Mouse (Mus musculus) CH12.LX (cell line): ENCODE results near the gene Tigd3.

Experiments used
- BHLHE40 ChIP-seq: IDR thresholded peaks from 2 replicates; pipeline ENCODE4 v1.6.1; 2011; ENCODE audit warnings: mild to moderate bottlenecking, low read depth, low read length, improper control_type of control experiment
- CHD2 ChIP-seq: IDR thresholded peaks from 2 replicates; pipeline ENCODE4 v1.6.1; 2011; ENCODE audit warnings: low read length, improper control_type of control experiment
- CTCF ChIP-seq, 2 experiments: IDR thresholded peaks in 1 of 2; conservative IDR thresholded peaks in 1 of 2; 2 replicates each; pipeline ENCODE4 v1.5.1; 2011 to 2012; ENCODE audit warnings: low read depth in 2 of 2, low read length in 2 of 2, improper control_type of control experiment in 1 of 2, inconsistent platforms in 1 of 2, mild to moderate bottlenecking in 1 of 2, moderate library complexity in 1 of 2
- E2F4 ChIP-seq: IDR thresholded peaks from 2 replicates; pipeline ENCODE4 v1.6.1; 2011; ENCODE audit warnings: low read depth, low read length, improper control_type of control experiment; ENCODE audit not compliant: insufficient replicate concordance
- ELF1 ChIP-seq: IDR thresholded peaks from 2 replicates; pipeline ENCODE4 v1.6.1; 2014; ENCODE audit warnings: low read depth, mild to moderate bottlenecking, inconsistent platforms, low read length, improper control_type of control experiment
- EP300 ChIP-seq: IDR thresholded peaks from 2 replicates; pipeline ENCODE4 v1.6.1; 2011; ENCODE audit warnings: low read length, improper control_type of control experiment
- JUND ChIP-seq: conservative IDR thresholded peaks from 2 replicates; pipeline ENCODE4 v1.6.1; 2011; ENCODE audit warnings: low read depth, low read length, improper control_type of control experiment
- KAT2A ChIP-seq: IDR thresholded peaks from 2 replicates; pipeline ENCODE4 v1.6.1; 2012; ENCODE audit warnings: low read length, improper control_type of control experiment, inconsistent platforms; ENCODE audit not compliant: insufficient replicate concordance
- NRF1 ChIP-seq: IDR thresholded peaks from 2 replicates; pipeline ENCODE4 v1.6.1; 2014; ENCODE audit warnings: low read depth, mild to moderate bottlenecking, inconsistent platforms, low read length, improper control_type of control experiment, moderate library complexity
- POLR2A ChIP-seq: IDR thresholded peaks from 2 replicates; pipeline ENCODE4 v1.6.1; 2011; ENCODE audit warnings: low read depth, mild to moderate bottlenecking, improper control_type of control experiment, low read length
- UBTF ChIP-seq: IDR thresholded peaks from 2 replicates; pipeline ENCODE4 v1.6.1; 2012; ENCODE audit warnings: low read depth, mild to moderate bottlenecking, inconsistent platforms, low read length, improper control_type of control experiment, moderate library complexity
- USF2 ChIP-seq: conservative IDR thresholded peaks from 2 replicates; pipeline ENCODE4 v1.6.1; 2011; ENCODE audit warnings: low read depth, low read length, improper control_type of control experiment
- ZC3H11A ChIP-seq: IDR thresholded peaks from 2 replicates; pipeline ENCODE4 v1.6.1; 2012; ENCODE audit warnings: low read depth, mild to moderate bottlenecking, inconsistent platforms, low read length, improper control_type of control experiment

GRCm38 (mm10) chr19:5871683-5872082 lies 22.3 kb downstream of the Tigd3 start:
- TF ChIP-seq EP300 (no peak), JUND (no peak), UBTF (no peak), CHD2 (no peak), E2F4 (no peak), NRF1 (no peak), USF2 (no peak), CTCF (conservative IDR thresholded peaks at IDR 0.05 in 1 of 2, IDR thresholded peaks at IDR 0.05 in 1 of 2; ENCODE audit: low read depth in 2 of 2, low read length in 2 of 2) (no peak), ZC3H11A (no peak), ELF1 (no peak), POLR2A (no peak), KAT2A (no peak), BHLHE40 (no peak)
